Mouse (Mus musculus) heart, adult 2 months (tissue): ENCODE measurements around the gene Josd2. TPM values are rescaled to one million over a fixed set of nuclear protein-coding genes. Genes with fewer than 3 reads are reported as not detected.
A peak's percentile ranks its signal among the peaks of the same experiment; 100 is the strongest.

ENCODE experiments used
- DNase-seq, 2 experiments: peaks; one replicate each; pipeline ENCODE4 v3.0.0; 2021
- H3K27ac ChIP-seq: fragments of 200-600 bp; 2 replicates; pipeline ENCODE4 v1.8.1; 2022
- H3K27me3 ChIP-seq: fragments of 200-500 bp; 2 replicates; pipeline ENCODE4 v1.6.1; 2012; ENCODE audit warnings: mild to moderate bottlenecking, low read length, inconsistent platforms, mixed read lengths; ENCODE audit not compliant: control insufficient read depth, insufficient read depth
- H3K36me3 ChIP-seq: fragments of 200-500 bp; 2 replicates; pipeline ENCODE4 v1.6.1; 2012; ENCODE audit warnings: low read length, inconsistent platforms; ENCODE audit not compliant: control insufficient read depth, insufficient read depth
- H3K4me1 ChIP-seq: fragments of 200-500 bp; 2 replicates; pipeline ENCODE4 v1.6.1; 2011; ENCODE audit warnings: low read length; ENCODE audit not compliant: control insufficient read depth, insufficient read depth
- H3K4me3 ChIP-seq: fragments of 200-600 bp; 2 replicates; pipeline ENCODE4 v1.8.1; 2022
- H3K79me2 ChIP-seq: fragments of 200-500 bp; replicated peaks from 2 replicates; pipeline ENCODE4 v1.6.1; 2012; ENCODE audit warnings: mild to moderate bottlenecking, inconsistent platforms, low read length, moderate library complexity, mixed read lengths; ENCODE audit not compliant: control insufficient read depth, insufficient read depth
- H3K9ac ChIP-seq: fragments of 200-500 bp; 2 replicates; pipeline ENCODE4 v1.6.1; 2012; ENCODE audit warnings: low read depth, mild to moderate bottlenecking, control low read depth, inconsistent platforms, low read length, mixed read lengths
- CTCF ChIP-seq: fragments of 200-600 bp; IDR thresholded peaks from 2 replicates; pipeline ENCODE4 v1.8.1; 2022; ENCODE audit warnings: antibody characterized with exemption, mild to moderate bottlenecking, moderate library complexity
- EP300 ChIP-seq: fragments of 200-500 bp; IDR thresholded peaks from 2 replicates; pipeline ENCODE4 v1.6.1; 2011; ENCODE audit warnings: low read depth, low read length, control low read depth; ENCODE audit not compliant: insufficient read depth
- POLR2A ChIP-seq: fragments of 200-500 bp; IDR thresholded peaks from 2 replicates; pipeline ENCODE4 v1.6.1; 2011; ENCODE audit warnings: mild to moderate bottlenecking, low read depth, low read length, control low read depth; ENCODE audit not compliant: insufficient read depth
- WGBS: fragments of 180-500 bp; shearing (Covaris S2); methylation state at CpG from one replicate; pipeline ENCODE4 v1.1.7; 2018; 5-methylcytosine and 5-hydroxymethylcytosine counted together
- intact Hi-C: fragments of 180-260 bp; cut with DNase I; formaldehyde crosslinking; loops from one replicate; pipeline ENCODE4 v1.15.1; 2025
- polyA plus RNA-seq: library from polyadenylated mRNA; depleted of rRNA; stranded (reverse); fragments of >200 nt; gene quantifications from 2 replicates; pipeline ENCODE4 v1.2.3, GENCODE M21; 2012
- total RNA-seq, 2 experiments: library from RNA; stranded (reverse); gene quantifications; 2 replicates each; pipeline ENCODE4 v1.2.3; 2021

Josd2 gene
- total and polyA plus RNA-seq, 3 experiments, result 139 to 242 (median 147) TPM

DNA sequence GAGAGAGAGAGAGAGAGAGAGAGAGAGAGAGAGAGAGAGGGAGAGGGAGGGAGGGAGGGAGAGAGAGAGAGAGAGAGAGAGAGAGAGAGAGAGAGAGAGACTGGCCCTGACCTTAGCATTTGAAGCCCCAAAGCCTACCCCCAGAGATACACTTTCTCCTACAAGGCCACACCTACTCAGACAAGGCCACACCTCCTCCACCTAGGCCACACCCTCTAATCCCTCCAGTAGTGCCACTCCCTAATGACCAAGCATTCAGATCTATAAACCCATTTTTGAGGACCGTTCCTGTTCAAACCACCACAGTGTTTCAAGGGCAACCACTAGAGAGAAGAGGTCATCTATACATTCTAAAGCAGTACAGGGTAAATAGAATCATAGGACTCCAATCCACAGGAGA lies 11.5 kb upstream of the Josd2 start:
- no peaks in the 10 kb centered on the region for H3K27me3 ChIP-seq
- WGBS, result 89% methylated on average over 1 of the region's 1 CpGs
- intact Hi-C loops, result no loop called here

DNA sequence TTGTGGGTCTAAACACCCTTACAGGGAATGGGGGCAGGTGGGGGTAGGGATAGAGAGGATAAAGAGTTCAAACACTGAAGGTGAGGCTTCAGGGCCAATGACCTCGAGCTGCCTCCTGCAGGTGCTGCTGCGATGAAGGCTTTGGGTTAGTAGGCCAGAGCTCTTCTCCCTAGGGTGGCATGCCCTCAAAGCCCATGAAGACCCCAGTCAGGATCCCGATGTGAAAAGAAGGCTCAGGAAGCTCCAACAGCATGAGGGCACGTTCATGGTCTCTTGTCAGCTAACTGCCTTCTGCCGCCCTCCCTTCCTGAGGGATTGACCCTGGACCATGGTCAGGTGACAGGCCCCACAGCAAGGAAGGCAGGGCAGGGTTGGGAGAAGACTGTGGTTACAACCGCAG lies 7.7 kb upstream of the Josd2 start:
- 66% methylated on average over 6 of the region's 6 CpGs for WGBS
- Histone ChIP-seq H3K9ac (no peak overlapping the region), H3K4me1 (no peaks in the 10 kb centered on the region), H3K27me3 (peaks cover 3% of the 10 kb centered on the region; the same call in 1 of the 2 replicates), H3K27ac (no peak overlapping the region), H3K79me2 (no peaks in the 10 kb centered on the region), H3K4me3 (no peak overlapping the region), H3K36me3 (no peaks in the 10 kb centered on the region)
- intact Hi-C loops, result no loop called here
- no peak for DNase-seq
- TF ChIP-seq CTCF, result no peak
- no peak for TF ChIP-seq EP300
- TF ChIP-seq POLR2A, result no peak

More for the DNA sequence above, 11.5 kb upstream of the Josd2 start:
- H3K27ac ChIP-seq, result no peak overlapping the region
- no peak overlapping the region for H3K4me3 ChIP-seq
- peaks cover 1% of the 10 kb centered on the region; the same call in 1 of the 2 replicates for H3K4me1 ChIP-seq
- H3K36me3 ChIP-seq, result no peaks in the 10 kb centered on the region
- H3K9ac ChIP-seq, result no peak overlapping the region
- H3K79me2 ChIP-seq, result no peaks in the 10 kb centered on the region
- DNase-seq, result no peak
- TF ChIP-seq CTCF (no peak), EP300 (no peak), POLR2A (no peak)

DNA sequence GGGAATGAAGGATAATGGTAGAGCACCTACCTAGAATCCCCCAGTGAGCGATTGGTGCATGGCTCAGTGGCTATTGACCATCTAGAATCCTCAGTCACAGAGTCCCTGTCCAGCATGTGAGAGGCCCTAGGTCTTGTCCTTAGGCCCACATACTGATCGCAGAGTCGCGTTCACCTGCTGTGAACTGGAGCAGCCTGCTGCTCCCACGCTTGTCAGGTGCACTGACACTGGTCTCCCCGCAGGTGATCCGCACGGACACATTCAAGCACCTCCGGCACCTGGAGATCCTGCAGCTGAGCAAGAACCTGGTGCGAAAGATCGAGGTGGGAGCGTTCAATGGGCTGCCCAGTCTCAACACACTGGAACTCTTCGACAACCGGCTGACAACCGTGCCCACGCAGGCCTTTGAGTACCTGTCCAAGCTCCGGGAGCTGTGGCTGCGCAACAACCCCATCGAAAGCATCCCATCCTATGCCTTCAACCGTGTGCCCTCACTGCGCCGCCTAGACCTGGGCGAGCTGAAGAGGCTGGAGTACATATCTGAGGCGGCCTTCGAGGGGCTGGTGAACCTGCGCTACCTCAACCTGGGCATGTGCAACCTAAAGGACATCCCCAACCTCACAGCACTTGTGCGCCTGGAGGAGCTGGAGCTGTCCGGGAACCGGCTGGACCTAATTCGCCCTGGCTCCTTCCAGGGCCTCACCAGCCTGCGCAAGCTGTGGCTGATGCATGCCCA lies 6.8 kb upstream of the Josd2 start:
- DNase-seq, result no peak
- no peaks in the 10 kb centered on the region for H3K4me1 ChIP-seq
- WGBS, result 77% methylated on average over 31 of the region's 31 CpGs
- H3K36me3 ChIP-seq, result no peaks in the 10 kb centered on the region
- no peak overlapping the region for H3K9ac ChIP-seq
- H3K27me3 ChIP-seq, result peaks cover 3% of the 10 kb centered on the region; the same call in 1 of the 2 replicates
- H3K27ac ChIP-seq, result no peak overlapping the region
- intact Hi-C loops, result no loop called here
- H3K4me3 ChIP-seq, result no peak overlapping the region
- no peaks in the 10 kb centered on the region for H3K79me2 ChIP-seq
- no peak for TF ChIP-seq EP300
- no peak for TF ChIP-seq POLR2A
- TF ChIP-seq CTCF, result no peak

DNA sequence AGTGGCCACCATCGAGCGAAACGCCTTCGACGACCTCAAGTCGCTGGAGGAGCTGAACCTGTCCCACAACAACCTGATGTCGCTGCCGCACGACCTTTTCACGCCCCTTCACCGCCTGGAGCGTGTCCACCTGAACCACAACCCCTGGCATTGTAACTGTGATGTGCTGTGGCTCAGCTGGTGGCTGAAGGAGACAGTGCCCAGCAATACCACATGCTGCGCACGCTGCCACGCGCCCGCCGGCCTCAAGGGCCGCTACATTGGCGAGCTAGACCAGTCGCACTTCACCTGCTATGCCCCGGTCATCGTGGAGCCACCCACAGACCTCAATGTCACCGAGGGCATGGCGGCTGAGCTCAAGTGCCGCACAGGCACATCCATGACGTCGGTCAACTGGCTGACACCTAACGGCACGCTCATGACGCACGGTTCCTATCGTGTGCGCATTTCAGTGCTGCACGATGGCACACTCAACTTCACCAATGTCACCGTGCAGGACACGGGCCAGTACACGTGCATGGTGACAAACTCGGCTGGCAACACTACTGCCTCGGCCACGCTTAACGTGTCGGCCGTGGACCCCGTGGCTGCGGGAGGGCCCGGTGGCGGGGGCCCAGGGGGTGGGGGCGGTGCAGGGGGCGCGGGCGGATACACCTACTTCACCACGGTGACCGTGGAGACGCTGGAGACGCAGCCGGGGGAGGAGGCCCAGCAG lies 6.1 kb upstream of the Josd2 start:
- Histone ChIP-seq H3K36me3 (no peaks in the 10 kb centered on the region), H3K27ac (no peak overlapping the region), H3K9ac (no peak overlapping the region), H3K27me3 (peaks cover 3% of the 10 kb centered on the region; the same call in 1 of the 2 replicates), H3K4me3 (no peak overlapping the region), H3K79me2 (no peaks in the 10 kb centered on the region), H3K4me1 (no peaks in the 10 kb centered on the region)
- intact Hi-C loops, result no loop called here
- TF ChIP-seq CTCF, result no peak
- TF ChIP-seq EP300, result no peak
- TF ChIP-seq POLR2A, result no peak
- WGBS, result 61% methylated on average over 57 of the region's 57 CpGs
- DNase-seq, result no peak

DNA sequence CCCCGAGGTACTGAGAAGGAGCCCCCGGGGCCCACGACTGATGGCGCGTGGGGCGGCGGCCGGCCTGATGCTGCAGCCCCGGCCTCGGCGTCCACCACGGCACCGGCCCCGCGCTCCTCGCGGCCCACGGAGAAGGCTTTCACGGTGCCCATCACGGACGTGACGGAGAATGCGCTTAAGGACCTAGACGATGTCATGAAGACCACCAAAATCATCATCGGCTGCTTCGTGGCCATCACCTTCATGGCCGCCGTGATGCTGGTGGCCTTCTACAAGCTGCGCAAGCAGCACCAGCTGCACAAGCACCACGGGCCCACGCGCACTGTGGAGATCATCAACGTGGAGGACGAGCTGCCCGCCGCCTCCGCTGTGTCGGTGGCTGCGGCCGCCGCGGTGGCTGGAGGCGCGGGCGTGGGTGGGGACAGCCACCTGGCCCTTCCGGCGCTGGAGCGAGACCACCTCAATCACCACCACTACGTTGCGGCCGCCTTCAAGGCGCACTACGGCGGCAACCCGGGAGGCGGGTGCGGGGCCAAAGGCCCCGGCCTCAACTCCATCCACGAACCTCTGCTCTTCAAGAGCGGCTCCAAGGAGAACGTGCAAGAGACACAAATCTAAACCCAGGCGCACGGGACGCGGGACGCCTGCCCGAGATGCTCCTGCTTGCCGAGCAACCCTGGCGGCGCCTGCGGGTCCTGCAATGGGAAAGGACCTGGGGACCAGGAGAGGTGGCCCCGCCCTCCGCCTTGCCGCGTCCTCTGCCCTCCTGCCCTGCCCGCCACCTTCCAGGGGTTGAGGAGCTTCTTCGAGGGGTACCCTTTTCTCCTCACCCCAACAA lies 5.3 kb upstream of the Josd2 start:
- Histone ChIP-seq H3K4me3 (no peak overlapping the region), H3K9ac (no peak overlapping the region)
- DNase-seq, result no peak

More for the DNA sequence above, 5.3 kb upstream of the Josd2 start:
- WGBS, result 35% methylated on average over 77 of the region's 77 CpGs
- Histone ChIP-seq H3K27ac (no peak overlapping the region), H3K36me3 (no peaks in the 10 kb centered on the region), H3K27me3 (peaks cover 3% of the 10 kb centered on the region; the same call in 1 of the 2 replicates), H3K79me2 (no peaks in the 10 kb centered on the region), H3K4me1 (peaks cover under 1% of the 10 kb centered on the region; the same call in 1 of the 2 replicates)
- TF ChIP-seq POLR2A, result no peak
- 0 out of 2 replicates have a peak, but pooled peaks have one; percentile 10 for TF ChIP-seq CTCF
- intact Hi-C loops, result no loop called here
